Mouse (Mus musculus) thymus, postnatal 25 days (tissue): ENCODE data around the gene 2310011J03Rik.

Experiments used
- DNase-seq: peaks from one replicate; pipeline ENCODE4 v3.0.0; 2022

2310011J03Rik gene

GRCm38 (mm10) chr10:80314494-80315001 is 5.8 kb downstream of the 2310011J03Rik start:
- no peak for DNase-seq

GRCm38 (mm10) chr10:80313627-80314201 is 6.6 kb downstream of the 2310011J03Rik start:
- no peak for DNase-seq

- DNase-seq, result no peak
Measured at GRCm38 (mm10) chr10:80312586-80313504, 7.5 kb downstream of the 2310011J03Rik start.

GRCm38 (mm10) chr10:80311560-80311959 is 8.8 kb downstream of the 2310011J03Rik start:
- no peak for DNase-seq

- DNase-seq, result peak; percentile 48
Measured at GRCm38 (mm10) chr10:80304862-80305261, 15.5 kb downstream of the 2310011J03Rik start.

GRCm38 (mm10) chr10:80304458-80304857 is 15.9 kb downstream of the 2310011J03Rik start:
- no peak for DNase-seq

- no peak for DNase-seq
Measured at GRCm38 (mm10) chr10:80302471-80302881, 17.9 kb downstream of the 2310011J03Rik start.

GRCm38 (mm10) chr10:80302082-80302355 is 18.3 kb downstream of the 2310011J03Rik start:
- no peak for DNase-seq

GRCm38 (mm10) chr10:80301256-80302081 is 18.9 kb downstream of the 2310011J03Rik start:
- DNase-seq, result no peak

GRCm38 (mm10) chr10:80300672-80301181 is 19.6 kb downstream of the 2310011J03Rik start:
- DNase-seq, result no peak

- DNase-seq, result no peak
Measured at GRCm38 (mm10) chr10:80299824-80300223, 20.5 kb downstream of the 2310011J03Rik start.

- no peak for DNase-seq
Measured at GRCm38 (mm10) chr10:80299301-80299700, 21.0 kb downstream of the 2310011J03Rik start.

- DNase-seq, result no peak
Measured at GRCm38 (mm10) chr10:80298571-80299281, 21.6 kb downstream of the 2310011J03Rik start.

- DNase-seq, result no peak
Measured at GRCm38 (mm10) chr10:80297526-80298133, 22.7 kb downstream of the 2310011J03Rik start.

- no peak for DNase-seq
Measured at GRCm38 (mm10) chr10:80296824-80297223, 23.5 kb downstream of the 2310011J03Rik start.

- peak; percentile 72 for DNase-seq
Measured at GRCm38 (mm10) chr10:80295618-80296425, 24.5 kb downstream of the 2310011J03Rik start, which contains the start of gene Apc2. TSS of gene Apc2 (plus strand) at chr10:80295977.

GRCm38 (mm10) chr10:80294788-80295303 is 25.5 kb downstream of the 2310011J03Rik start:
- no peak for DNase-seq

GRCm38 (mm10) chr10:80294311-80294710 is 26.0 kb downstream of the 2310011J03Rik start:
- no peak for DNase-seq

GRCm38 (mm10) chr10:80293325-80293724 is 27.0 kb downstream of the 2310011J03Rik start:
- peak; percentile 25 for DNase-seq
